Mouse (Mus musculus) layer of hippocampus, postnatal 25 days (tissue): ENCODE measurements around the gene Krt4. TPM values are rescaled to one million over a fixed set of nuclear protein-coding genes. Genes with fewer than 3 reads are reported as not detected.

ENCODE experiments used
- DNase-seq, 2 experiments: peaks; one replicate each; pipeline ENCODE4 v3.0.0; 2022; ENCODE audit warnings: mixed read lengths in 2 of 2, low spot score in 1 of 2; ENCODE audit errors: extremely low spot score in 1 of 2
- total RNA-seq, 2 experiments: library from RNA; stranded (reverse); gene quantifications; 2 replicates each; pipeline ENCODE4 v1.2.3; 2021

Gene Krt4
- not detected for total RNA-seq

DNA sequence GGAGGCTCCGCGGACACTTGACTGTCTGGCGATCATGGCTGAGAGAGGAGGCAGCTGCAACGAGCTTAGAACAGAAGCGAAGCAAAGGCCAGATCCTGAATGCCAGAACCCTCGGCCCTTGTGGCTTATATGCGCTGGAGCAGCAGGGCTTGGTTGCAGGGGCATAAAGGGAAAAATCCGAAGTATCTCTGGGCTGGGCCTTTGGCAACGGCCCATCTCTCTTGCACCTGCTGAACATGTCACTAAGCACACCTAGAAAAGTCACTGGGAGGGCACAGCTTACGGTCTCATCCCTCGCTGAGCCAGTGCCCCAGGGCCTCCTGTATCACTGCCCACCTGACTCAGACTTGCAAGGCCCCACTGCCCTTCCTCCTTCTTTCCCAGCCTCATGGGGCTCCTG is at the start of gene Krt4:
Gene Krt4, minus strand, starts transcription at position 101 of the 400 bp plus-strand sequence.
- DNase-seq, result no peak

DNA sequence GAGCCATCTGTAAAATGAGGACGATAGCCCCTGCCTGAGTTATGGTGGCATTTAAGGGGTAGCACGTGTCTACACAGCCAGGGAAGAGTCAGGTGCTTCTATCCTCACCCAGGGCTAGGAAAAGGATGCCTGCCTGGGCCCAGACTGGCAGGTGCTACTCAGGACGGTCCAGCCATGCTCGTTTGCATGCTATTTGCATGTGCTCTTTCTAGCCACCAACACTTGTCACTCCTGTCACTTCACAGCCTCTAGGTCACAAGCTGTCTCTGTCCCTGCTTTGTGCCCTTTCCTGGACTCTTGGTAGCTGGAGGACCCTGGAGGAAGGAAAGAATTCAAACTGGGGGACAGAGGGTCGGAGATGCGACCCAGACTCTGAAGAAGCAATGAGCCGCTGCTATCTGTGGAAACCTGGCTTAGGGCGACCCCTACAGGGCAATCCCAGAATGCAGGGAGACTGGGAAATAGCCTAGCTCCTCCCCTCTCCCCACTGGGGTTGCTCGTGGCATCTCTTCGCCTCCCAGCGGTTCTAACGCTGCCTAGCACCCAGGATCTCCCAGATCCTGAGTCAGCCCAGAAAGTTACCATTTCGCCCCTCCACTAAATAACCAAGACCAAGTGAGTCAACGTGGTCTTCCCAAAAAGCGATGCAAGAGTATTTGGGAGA is 49.0 kb upstream of the Krt4 start:
- peak; percentile 100 for DNase-seq

DNA sequence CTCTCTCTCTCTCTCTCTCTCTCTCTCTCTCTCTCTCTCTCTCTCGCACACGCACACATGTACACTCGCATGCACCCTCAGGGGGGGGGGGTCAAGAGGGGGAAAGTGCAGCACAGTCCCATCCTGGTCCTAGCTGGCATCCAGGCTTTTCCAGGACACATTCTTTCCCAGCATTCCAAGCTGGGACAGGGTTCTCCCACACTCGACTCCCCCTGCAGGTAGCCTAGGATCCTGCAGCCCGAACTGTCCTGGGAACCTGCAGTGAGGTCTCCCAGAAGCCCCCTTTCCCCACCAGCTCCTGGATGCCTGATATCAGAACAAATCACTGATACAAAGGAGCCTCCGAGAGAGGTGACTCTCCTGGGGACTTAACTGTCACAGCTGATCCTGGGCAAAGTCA is 46.0 kb upstream of the Krt4 start:
- peak; percentile 32 to 62 for DNase-seq

DNA sequence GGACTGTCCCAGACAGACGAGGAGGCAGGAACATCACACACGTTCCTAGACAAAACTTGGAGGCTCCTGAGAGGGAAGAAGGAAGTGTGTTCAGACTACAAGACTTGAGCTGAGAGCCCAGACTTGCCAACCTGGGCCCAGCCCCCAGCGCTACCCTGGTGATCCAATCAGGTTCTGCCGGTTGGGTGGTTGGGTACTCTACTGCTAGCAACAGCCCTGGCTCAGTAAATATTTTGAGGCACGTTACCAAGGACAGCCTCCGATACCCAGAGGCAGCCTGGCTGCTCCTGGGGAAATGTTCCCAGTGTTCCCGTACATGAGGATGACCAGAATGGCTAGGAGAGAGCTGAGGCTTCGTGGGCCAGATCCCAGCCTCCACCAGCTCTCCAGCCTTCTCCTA is 42.3 kb upstream of the Krt4 start:
- DNase-seq, result no peak

DNA sequence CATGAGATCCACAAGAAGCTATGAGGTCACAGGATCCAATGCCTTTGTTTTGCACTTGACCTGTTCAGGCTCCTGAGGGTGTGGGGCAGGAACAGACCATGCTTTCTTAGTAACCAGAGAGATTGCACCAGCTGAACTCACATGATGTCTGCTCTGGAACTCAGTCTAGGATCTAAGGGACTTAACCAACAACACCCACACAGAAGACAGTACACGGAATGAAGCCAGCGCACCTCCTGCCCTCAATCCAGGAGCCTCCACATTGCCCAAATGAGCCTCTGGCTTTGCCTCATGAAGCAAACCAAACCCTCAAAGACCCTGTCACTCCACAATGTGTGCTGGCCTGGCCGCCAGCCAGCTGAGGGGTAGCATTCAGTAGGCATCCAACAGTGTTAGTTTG is 34.4 kb upstream of the Krt4 start:
- no peak for DNase-seq

DNA sequence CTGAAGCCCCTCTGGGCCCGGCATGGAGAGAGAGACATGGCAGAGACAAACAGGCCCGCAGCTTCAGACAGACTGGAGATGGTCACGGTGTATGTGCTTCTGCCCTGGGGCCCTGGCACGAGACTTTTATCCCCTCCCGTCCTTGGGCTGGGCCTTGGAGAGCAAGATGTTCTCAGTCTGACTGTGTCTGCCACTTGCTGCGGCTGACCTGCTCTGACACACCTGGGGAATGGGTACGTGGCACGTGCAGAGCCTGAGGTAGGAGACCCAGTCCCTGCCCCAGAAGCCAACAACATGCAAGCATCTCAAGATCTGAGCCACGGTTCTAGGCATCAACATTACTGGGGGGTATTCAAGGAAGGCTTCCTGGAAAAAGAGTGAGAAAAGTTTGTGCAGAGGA is 29.7 kb upstream of the Krt4 start, which contains the start of gene Krt78:
Gene Krt78, minus strand, starts transcription at position 101 of the 400 bp plus-strand sequence.
- DNase-seq, result no peak

DNA sequence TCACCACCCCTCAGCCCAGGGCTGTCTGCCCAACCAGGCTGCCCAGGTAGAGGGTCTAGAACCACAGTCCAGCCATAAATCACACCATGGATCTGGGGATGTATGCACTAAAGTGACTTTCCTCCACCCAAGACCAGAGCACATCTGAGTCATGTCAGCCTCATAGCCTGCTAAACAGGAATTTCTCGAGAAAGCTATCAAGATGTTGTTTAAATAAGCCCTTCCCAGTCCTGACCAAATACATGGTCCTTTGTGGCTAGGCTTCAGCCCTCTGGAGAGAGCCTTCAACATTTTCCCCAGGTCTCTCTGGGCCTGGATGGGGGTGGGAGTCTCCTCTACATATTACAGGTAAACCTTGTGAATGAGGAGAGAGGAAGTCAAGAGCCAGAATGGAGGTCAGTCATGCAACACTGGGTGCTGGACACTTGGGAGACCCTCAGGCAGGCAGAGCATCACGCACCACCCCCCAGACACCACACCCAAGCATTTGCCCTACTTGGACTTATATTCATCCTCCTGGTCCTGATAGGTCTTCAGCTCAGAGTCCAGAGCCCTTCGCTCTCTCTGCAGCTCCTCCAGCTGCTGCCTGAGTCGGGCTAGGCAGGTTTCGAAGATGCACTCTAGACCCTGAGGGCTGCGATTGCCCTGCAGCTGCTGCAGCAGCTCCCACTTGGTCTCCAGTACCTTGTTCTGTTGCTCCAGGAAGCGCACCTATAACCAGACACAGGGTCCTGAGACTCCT is 28.4 kb upstream of the Krt4 start:
- DNase-seq, result no peak

DNA sequence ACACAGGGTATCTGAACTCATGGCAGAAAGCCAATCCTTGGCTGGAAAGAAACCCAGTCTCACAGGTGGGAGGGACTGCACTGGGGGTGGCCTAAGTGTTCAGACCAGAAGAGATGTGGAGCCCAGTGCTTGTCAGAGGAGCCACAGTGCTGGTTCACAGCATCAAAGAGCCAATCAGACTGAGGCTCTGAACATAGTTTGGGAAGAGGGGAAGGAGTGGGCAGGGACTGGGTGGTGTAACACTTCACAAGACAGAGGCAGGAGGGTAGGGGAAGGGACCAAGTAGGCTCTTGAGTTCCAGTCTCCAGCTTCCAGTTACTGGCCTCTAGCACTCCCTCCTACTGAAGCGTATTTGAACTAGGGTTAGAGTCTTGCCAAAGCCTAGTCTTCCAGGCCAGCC is 20.9 kb upstream of the Krt4 start:
- DNase-seq, result no peak

DNA sequence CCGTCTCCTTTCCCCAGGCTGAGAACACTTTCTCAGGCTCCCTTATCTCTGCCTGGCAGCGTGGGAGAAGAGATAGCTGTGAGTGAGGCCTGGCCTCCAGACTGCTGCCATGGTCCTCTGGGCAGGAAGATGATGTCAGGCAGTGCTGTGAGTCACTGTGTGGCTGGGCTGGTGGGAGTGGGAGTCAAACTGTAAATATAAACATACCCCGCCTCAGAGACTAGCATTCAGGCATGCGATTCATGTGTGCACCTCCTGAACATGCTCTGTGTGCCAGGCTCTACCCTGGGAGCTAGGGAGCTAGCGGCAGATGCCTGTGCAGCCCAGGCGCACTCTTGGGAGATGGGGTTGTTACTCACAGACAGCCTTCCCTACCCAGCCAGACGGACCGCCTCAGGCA is 17.4 kb upstream of the Krt4 start:
- no peak for DNase-seq

DNA sequence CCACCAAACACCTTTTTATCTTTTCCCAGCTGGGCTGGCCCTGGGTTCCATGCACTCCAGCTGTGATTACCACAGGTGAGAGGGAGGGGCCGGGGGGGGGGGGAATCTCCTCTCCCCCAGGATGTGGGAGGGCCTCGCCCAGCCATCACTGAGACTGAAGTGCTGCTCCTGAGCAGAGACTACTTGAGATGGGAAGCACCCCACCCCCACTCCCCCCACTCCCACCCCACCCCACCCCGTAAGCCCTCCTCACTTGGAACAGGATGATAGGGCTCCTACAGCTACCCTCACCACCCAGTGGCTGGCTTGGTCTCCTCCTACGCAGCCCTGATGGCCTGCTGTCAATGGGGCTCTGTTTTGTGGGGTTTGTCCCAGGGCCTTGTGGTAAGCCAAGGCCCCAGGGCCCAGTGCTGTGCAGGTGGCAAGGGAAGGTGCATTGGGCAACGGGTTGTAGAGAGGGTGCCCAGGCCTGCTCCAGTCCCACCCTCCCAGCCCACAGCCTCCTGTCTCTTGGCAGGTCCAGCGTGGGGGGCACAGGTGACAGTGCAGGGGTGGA is 15.8 kb upstream of the Krt4 start, which contains the start of gene Krt79:
Gene Krt79, minus strand, starts transcription at position 51 of the 556 bp plus-strand sequence.
- DNase-seq, result no peak

DNA sequence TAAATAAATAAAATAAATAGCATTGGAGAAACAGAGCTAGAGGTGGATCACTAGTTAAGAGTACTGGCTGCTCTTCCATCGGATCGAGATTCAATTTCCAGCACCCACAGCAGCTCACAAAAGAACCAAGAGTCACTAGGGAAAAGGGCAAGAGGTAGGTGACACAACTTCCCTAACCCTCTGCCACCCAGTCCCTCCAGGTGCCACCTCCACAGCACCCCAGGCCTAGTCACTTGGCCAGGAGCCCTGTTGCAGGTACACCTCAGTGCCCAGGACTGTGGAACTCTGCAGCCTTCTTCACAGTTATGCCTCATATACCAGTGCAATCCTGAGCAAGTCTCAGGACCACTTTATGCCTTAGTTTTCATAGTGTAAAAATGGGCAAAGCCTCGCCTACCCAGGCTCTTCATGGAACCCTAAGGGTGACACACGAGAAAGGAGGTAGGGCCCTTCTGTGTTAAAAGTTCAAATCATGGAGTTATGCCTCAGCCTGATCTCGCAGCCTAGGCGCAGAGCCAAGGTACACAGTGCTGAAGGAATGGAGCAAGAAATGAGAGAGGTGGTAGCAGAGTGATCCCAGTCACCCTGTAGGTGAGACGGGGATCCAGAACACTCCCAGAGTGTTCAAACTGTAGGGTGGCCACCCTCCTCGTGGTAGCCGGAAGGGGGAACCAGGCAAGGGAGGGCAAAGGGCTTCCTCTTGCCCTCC is 14.2 kb upstream of the Krt4 start:
- no peak for DNase-seq

DNA sequence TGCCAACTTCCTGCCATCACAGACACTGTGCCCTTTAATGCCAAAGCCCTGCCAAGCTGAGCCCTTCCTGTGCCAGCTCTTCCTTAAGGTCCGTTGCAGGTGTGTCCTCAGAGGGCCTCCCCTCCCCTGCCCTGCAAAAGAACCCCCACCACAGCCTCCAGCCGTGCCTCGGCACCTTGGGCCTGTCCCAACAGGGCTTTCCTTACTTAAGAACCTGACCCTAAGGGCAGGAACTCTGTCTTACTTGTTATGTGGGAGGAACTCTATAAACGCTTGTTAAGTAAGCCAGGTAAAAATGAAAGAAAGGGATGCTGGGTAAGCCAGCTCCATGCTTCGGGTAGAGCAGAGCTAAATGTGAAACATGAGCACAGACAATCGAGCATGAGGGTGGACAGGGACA is 8.5 kb upstream of the Krt4 start:
- no peak for DNase-seq

DNA sequence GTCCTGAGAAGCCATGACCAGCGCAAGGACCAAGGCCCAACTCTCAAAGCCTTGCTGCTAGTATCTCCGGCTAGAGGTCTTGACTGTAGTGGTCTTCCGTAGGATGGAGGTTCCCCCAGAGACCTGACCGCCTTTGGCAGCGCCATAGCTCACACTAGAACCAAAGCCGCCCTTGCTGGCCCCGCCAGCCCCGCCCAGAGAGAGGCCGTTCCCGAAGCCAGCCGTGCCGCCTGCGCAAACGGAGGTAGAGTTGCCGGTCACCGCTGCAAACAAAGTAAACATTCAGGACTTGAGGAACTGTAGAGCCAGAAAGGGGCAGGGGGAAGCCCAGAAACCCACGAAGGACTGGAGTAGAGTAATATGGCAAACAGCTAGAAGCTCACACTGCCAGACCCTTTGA is 5.1 kb upstream of the Krt4 start:
- DNase-seq, result no peak

DNA sequence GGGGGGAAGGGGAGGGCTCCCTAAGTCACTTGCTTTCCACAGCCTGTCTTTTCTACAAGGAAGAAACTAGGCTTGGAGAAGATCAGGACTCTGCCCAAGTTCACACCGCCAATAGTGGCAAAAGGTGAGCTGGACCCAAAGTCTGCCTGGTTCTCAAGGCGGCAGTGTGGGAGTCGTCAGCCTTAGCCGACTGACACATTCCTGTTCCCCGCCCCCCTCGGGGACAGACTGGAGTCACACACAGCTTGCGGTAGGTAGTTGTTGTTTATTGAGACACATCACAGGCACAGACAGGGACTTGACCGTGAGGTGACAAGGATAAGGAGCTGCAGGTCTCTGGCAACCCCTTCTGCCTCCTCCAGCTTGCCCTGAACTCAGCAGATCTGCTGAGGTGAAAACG is 4.6 kb upstream of the Krt4 start:
- no peak for DNase-seq

DNA sequence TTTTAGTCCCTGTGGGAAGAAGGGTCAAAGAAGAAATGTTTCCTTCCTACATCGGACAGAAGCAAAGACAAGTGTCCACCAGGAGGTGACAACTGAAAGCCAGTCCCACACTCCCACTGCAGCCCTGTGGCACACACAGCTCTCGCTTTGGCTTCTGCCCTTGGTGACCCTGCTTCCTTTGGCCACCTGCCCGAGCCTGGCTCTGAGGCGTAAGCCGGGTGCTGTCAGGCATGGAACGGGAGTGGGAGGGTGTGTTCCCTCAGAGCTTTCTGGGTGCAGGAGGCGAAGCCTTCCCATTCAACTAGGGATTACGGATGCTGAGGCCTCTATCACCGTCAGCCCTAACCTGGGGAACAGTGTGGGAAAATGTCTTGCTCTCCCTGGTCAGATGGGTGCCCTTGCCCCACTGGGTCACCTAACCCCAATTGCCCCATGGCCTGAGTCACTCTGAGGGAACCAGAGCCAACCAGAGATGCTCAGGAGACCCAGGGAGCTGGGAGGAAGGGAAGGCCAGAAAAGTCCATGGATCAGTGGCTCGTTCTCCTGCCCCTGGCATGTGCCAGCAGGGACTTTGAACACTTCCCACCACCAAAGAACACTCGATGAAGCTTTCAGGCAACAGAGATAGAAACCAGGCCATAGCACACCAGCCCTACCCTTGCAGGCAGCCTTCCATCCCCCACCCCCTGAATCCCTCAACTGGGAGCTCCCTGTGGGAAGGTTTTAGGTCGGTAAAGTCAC is 3.0 kb upstream of the Krt4 start:
- no peak for DNase-seq

DNA sequence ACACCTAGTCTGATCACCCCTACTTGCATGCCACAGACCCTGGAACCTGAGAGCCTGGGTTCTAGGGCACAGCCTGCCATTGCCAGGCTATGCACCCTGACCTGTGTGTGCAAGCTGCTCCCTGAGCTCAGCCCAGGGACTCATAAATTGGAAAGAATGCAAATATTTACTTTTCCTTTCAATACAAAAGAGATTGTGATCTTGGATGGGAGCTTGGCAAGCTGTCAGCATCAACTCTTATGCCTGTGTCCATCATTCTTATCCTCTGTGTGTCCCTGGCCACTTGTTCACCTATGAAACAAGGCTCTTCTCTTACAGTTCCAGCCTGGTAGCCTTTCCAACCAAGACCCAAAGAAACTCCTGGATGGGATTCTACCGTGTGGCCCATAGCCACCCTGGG is 506 bp upstream of the Krt4 start:
- no peak for DNase-seq

DNA sequence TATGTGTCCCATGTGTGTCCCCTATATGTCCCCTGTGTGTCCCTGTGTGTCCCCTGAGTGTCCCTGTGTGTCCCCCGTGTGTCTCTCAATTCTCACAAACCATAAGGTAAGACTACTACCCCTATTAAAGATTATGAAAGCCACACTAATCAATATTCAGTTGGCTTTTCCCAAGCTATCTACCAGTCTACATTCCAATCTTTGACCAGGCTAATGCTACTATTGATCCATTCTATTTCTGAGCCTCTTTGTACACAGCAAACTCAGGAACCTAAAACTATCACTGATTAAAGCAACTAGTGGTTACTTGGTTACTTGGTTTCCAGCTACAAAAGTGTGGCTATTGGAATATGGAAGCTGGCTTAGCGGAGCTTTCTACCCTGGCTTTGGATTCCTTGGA is 2.2 kb downstream of the Krt4 start:
- no peak for DNase-seq

DNA sequence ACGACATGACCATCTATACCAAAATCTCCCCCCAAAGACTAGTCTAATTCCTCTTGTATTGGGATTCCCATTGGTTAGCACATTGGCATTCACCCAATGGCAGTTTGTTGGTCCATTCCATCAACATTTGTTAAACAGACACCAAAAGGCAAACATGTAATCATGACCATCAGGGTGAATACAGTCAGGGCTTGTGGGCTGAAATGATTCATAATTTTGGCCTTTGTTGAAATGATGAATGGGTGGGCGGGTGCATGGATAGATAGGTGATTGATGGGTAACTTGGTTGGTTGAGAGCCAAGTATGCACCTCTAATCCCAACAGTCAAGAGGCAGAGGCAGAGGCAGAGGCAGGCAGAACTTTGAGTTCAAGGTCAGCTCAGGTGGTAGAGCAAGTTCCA is 8.5 kb downstream of the Krt4 start:
- DNase-seq, result no peak

DNA sequence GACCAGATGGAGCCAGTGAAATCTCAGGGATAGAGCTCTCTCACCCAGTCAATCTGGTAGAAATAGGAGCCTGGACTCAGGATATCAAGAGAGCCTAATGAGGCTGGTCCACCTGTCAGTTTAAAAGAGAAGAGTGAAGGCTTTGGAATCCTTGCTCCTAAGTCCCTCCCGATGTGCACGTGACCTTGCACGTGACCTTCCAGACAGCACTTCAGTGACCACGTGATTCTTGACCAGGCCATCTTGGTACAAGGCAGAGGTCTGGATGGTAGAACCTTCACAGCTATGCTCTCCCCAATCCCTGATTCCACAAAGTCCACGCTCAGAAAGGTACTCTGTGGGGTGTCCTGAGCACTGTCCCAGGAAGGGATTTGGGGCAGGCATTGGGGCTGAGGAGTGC is 19.7 kb downstream of the Krt4 start:
- no peak for DNase-seq
